9 mouse cellular contexts compared by ENCODE assay signal in the genomic region with DNA sequence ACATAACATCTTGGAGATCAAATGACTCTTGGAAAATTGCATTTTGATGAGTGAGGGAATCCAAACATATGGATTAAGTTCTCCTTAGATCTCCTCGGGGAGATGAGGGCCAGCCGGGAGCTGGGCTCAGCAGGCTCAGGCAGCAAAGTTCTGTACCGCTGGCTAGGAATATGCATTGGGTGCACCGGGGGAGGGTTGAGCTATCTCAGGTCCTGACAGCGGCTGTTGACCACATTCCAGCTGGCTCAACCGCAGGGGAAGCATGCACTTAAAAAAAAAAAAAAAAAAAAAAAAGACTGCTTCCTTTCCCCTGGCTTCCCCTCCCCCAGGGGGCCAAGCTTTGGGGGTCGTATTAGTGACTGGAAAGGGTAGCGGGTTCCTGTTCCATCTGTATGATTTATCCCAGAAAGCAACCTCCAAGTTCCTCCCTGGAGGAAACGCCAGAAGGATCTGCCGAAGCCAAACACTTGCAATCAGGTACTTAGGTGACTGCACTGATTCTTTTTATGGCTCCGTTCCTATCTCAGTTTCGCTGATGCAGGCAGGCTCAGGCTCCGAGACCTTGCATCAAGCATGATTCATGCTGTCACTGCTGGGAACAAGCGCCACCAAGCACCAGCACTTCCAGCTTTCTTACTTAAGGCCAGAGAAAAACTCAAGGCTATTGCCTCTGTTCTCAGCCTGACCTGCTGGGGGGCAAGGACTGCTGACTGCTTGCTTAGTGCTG.
DNase-seq lines count a peak whose midpoint lies in the region; ATAC-seq and TF ChIP-seq lines count a peak whose summit lies in the region.
"Had no signal": no experiment of that assay in that cellular context is flagged by ENCODE, and none has a peak within 500 bp of the region (broad histone marks: within the 10 kb centered on the region; RNA-seq: fewer than 3 reads in every experiment).

No protein-coding gene starts in this region.

- no peak overlapping the region for H3K4me2 ChIP-seq in liver, embryonic 12.5 days
- H3K4me2 ChIP-seq in heart, postnatal 0 days (ENCODE audit: low read depth, low read length) = peak overlapping the region; percentile 52
- H3K4me2 ChIP-seq in stomach, embryonic 16.5 days (ENCODE audit: low read depth, low read length) = peak overlapping the region; percentile 35
- no peak overlapping the region for H3K4me2 ChIP-seq in hindbrain, embryonic 13.5 days

- DNase-seq in liver = peak; percentile 44
- DNase-seq in adrenal gland, adult 2 months = peak; percentile 85
- peak; percentile 46 for DNase-seq in heart, postnatal 0 days (ENCODE audit: low spot score)
- no peak for DNase-seq in spleen, adult 12 weeks (ENCODE audit: low spot score)
- no peak for DNase-seq in cerebellum, adult 11 months

- WGBS in liver, embryonic 12.5 days (ENCODE audit: insufficient replicate concordance) = 2% methylated on average over 14 of the region's 14 CpGs
- whole genome bisulfite sequencing in heart, postnatal 0 days = 4% methylated on average over 14 of the region's 14 CpGs
- WGBS in stomach, embryonic 16.5 days = 7% methylated on average over 14 of the region's 14 CpGs
- WGBS in hindbrain, embryonic 13.5 days = 19% methylated on average over 14 of the region's 14 CpGs

- H3K9me3 ChIP-seq in liver, embryonic 12.5 days (replicated peaks) = no peaks in the 10 kb centered on the region
- H3K9me3 ChIP-seq in heart, postnatal 0 days (replicated peaks; ENCODE audit: control insufficient read depth, low read length) = peaks cover 12% of the 10 kb centered on the region
- 0 out of 2 replicates have a peak, but pooled peaks cover 5% of the 10 kb centered on the region for H3K9me3 ChIP-seq in stomach, embryonic 16.5 days (replicated peaks; ENCODE audit: control insufficient read depth, low read length)
- H3K9me3 ChIP-seq in hindbrain, embryonic 13.5 days = peaks cover 5% of the 10 kb centered on the region; the same call in 1 of the 2 replicates

- no peak for TF ChIP-seq CTCF in heart, postnatal 0 days (IDR thresholded peaks at IDR 0.05; ENCODE audit: low read depth)

- H3K9ac ChIP-seq in liver, embryonic 12.5 days = no peak overlapping the region
- H3K9ac ChIP-seq in heart, postnatal 0 days (replicated peaks; ENCODE audit: low read depth, low read length) = no peak overlapping the region
- H3K9ac ChIP-seq in stomach, embryonic 16.5 days (ENCODE audit: low read length) = no peak overlapping the region
- no peak overlapping the region for H3K9ac ChIP-seq in hindbrain, embryonic 13.5 days

- peaks cover 17% of the 10 kb centered on the region; the same call in 1 of the 2 replicates for H3K27me3 ChIP-seq in liver, embryonic 12.5 days (replicated peaks)
- 0 out of 2 replicates have a peak, but pooled peaks cover 6% of the 10 kb centered on the region for H3K27me3 ChIP-seq in heart, postnatal 0 days (ENCODE audit: control insufficient read depth, insufficient read depth, low read length)
- no peaks in the 10 kb centered on the region for H3K27me3 ChIP-seq in stomach, embryonic 16.5 days (ENCODE audit: control insufficient read depth, insufficient read depth, low read length)
- peaks cover 19% of the 10 kb centered on the region for H3K27me3 ChIP-seq in hindbrain, embryonic 13.5 days

- H3K4me3 ChIP-seq in liver, embryonic 12.5 days = no peak overlapping the region
- H3K4me3 ChIP-seq in heart, postnatal 0 days (ENCODE audit: low read depth, low read length) = no peak overlapping the region
- H3K4me3 ChIP-seq in stomach, embryonic 16.5 days (replicated peaks; ENCODE audit: low read length) = no peak overlapping the region
- no peak overlapping the region for H3K4me3 ChIP-seq in hindbrain, embryonic 13.5 days
- H3K4me3 ChIP-seq: left cerebral cortex, adult 2 months had no signal

- no peak for TF ChIP-seq EP300 in heart, postnatal 0 days (IDR thresholded peaks at IDR 0.05; ENCODE audit: low read depth)

- H3K4me1 ChIP-seq in liver, embryonic 12.5 days = peaks cover 10% of the 10 kb centered on the region
- H3K4me1 ChIP-seq in heart, postnatal 0 days (ENCODE audit: control insufficient read depth, insufficient read depth) = peaks cover 17% of the 10 kb centered on the region
- peaks cover 13% of the 10 kb centered on the region for H3K4me1 ChIP-seq in stomach, embryonic 16.5 days (ENCODE audit: control insufficient read depth, insufficient read depth, low read length)
- H3K4me1 ChIP-seq in hindbrain, embryonic 13.5 days (replicated peaks) = peaks cover 5% of the 10 kb centered on the region

- H3K27ac ChIP-seq in liver, embryonic 12.5 days = no peak overlapping the region
- H3K27ac ChIP-seq in heart, postnatal 0 days (ENCODE audit: low read depth) = no peak overlapping the region
- H3K27ac ChIP-seq in stomach, embryonic 16.5 days (ENCODE audit: low read length) = no peak overlapping the region
- no peak overlapping the region for H3K27ac ChIP-seq in hindbrain, embryonic 13.5 days
- H3K27ac ChIP-seq: left cerebral cortex, adult 2 months had no signal

- no peaks in the 10 kb centered on the region for H3K36me3 ChIP-seq in liver, embryonic 12.5 days
- H3K36me3 ChIP-seq in heart, postnatal 0 days (replicated peaks; ENCODE audit: control insufficient read depth, insufficient read depth, low read length) = no peaks in the 10 kb centered on the region
- no peaks in the 10 kb centered on the region for H3K36me3 ChIP-seq in stomach, embryonic 16.5 days (ENCODE audit: control insufficient read depth, insufficient read depth, low read length)
- H3K36me3 ChIP-seq in hindbrain, embryonic 13.5 days = no peaks in the 10 kb centered on the region

- ATAC-seq in liver, embryonic 12.5 days = no peak
- no peak for ATAC-seq in heart, postnatal 0 days (ENCODE audit: insufficient read depth, low read depth)
- ATAC-seq in stomach, embryonic 16.5 days (ENCODE audit: insufficient read depth, low FRiP score) = 0 out of 2 replicates have a peak, but pooled peaks have one; percentile 40
- ATAC-seq in hindbrain, embryonic 13.5 days (ENCODE audit: low FRiP score) = no peak

Comparison
In these comparisons a context has a peak if more than half of its experiments do, and no peak if none do; other contexts are left out.
1. DNase-seq: peak in liver (single experiment), adrenal gland, adult 2 months (single experiment) and heart, postnatal 0 days (single experiment); none in spleen, adult 12 weeks (single experiment) and cerebellum, adult 11 months (single experiment).
2. H3K4me2 ChIP-seq: peak in heart, postnatal 0 days (single experiment) and stomach, embryonic 16.5 days (single experiment); none in liver, embryonic 12.5 days (single experiment) and hindbrain, embryonic 13.5 days (single experiment).